Mouse (Mus musculus) limb, embryonic 10.5 days (tissue): ENCODE measurements around the gene Fgd6. TPM values are rescaled to one million over a fixed set of nuclear protein-coding genes. Genes with fewer than 3 reads are reported as not detected.

Source experiments
- DNase-seq: peaks from one replicate; pipeline ENCODE4 v3.0.0-alpha.2; 2017; ENCODE audit warnings: low spot score
- H3K27ac ChIP-seq: fragments of 300-500 bp; sonication (generic); 2 replicates; pipeline ENCODE4 v1.5.1; 2016; ENCODE audit warnings: mild to moderate bottlenecking
- H3K27me3 ChIP-seq: fragments of 300-500 bp; sonication (generic); 2 replicates; pipeline ENCODE4 v1.6.1; 2016; ENCODE audit warnings: low read depth, mild to moderate bottlenecking; ENCODE audit not compliant: poor library complexity, severe bottlenecking
- H3K36me3 ChIP-seq: fragments of 300-500 bp; sonication (generic); 2 replicates; pipeline ENCODE4 v1.6.1; 2016; ENCODE audit warnings: mild to moderate bottlenecking, moderate library complexity
- H3K4me1 ChIP-seq: fragments of 300-500 bp; sonication (generic); 2 replicates; pipeline ENCODE4 v1.6.1; 2016
- H3K4me3 ChIP-seq: fragments of 300-500 bp; sonication (generic); 2 replicates; pipeline ENCODE4 v1.5.1; 2016; ENCODE audit warnings: mild to moderate bottlenecking, moderate library complexity
- H3K9me3 ChIP-seq: fragments of 300-500 bp; sonication (generic); replicated peaks from 2 replicates; pipeline ENCODE4 v1.6.1; 2016; ENCODE audit warnings: mild to moderate bottlenecking
- WGBS: fragments of 180-500 bp; shearing (Covaris S2); methylation state at CpG from one replicate; pipeline ENCODE4 v1.1.7; 2016; 5-methylcytosine and 5-hydroxymethylcytosine counted together
- polyA plus RNA-seq: library from polyadenylated mRNA; unstranded; fragments of >200 nt; fragmentation: Nextera tagmentation; extraction: Ambion mirVana; gene quantifications from 2 replicates; pipeline ENCODE4 v1.2.1, GENCODE M21; 2016

The Fgd6 gene
- polyA plus RNA-seq, 1 experiment from 2014 or later = 4.5 TPM

- Histone ChIP-seq H3K27ac (no peak overlapping the region), H3K9me3 (no peaks in the 10 kb centered on the region), H3K4me1 (no peaks in the 10 kb centered on the region), H3K27me3 (no peaks in the 10 kb centered on the region), H3K36me3 (peaks cover 40% of the 10 kb centered on the region), H3K4me3 (no peak overlapping the region)
- no peak for DNase-seq
- WGBS = 90% methylated on average over 7 of the region's 7 CpGs
Observed at GRCm38 (mm10) chr10:94133674-94134073, 97.9 kb downstream of the Fgd6 start.

DNA sequence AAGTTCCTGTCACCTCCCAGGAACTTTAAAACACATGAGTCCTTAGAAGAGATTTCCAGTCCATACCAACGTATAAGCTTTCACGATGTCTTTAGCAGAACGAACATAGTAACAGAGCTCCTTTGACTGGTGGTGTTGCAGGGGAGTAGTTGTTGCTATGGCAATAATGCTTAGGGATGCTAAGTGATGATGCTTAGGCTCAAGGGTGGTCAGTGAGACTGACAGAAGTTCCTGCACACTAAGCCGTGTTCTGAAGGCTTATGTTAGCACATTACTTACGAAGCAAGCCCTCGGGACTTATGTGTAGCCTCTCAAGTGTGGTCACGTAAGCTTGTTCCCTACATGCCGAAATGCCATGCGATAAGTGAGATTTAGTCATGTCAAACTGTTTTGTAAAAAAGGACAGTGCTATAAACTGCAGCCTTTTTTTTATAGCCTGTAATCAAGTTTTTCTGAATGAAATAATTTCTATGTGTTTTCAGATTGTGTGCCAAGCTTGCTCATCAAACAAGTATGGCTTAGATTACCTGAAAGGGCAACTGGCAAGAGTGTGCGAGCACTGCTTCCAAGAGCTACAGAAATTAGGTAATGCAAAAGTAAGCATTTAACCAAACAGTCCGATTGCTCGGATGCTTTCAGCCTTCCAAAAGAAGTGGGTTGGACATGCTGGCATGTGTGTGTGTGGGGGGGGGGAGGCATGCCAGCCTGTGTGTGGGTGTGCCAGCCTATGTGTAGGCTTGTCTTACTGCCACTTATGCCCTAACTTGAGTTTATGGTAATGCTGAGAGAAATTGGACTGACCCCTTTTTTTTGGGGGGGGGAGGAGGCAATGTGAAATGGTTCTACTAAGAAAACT is 99.0 kb downstream of the Fgd6 start:
- Histone ChIP-seq H3K9me3 (no peaks in the 10 kb centered on the region), H3K36me3 (peaks cover 44% of the 10 kb centered on the region), H3K4me3 (no peak overlapping the region), H3K27me3 (no peaks in the 10 kb centered on the region), H3K27ac (no peak overlapping the region), H3K4me1 (no peaks in the 10 kb centered on the region)
- WGBS = 94% methylated on average over 12 of the region's 12 CpGs
- DNase-seq = no peak

DNA sequence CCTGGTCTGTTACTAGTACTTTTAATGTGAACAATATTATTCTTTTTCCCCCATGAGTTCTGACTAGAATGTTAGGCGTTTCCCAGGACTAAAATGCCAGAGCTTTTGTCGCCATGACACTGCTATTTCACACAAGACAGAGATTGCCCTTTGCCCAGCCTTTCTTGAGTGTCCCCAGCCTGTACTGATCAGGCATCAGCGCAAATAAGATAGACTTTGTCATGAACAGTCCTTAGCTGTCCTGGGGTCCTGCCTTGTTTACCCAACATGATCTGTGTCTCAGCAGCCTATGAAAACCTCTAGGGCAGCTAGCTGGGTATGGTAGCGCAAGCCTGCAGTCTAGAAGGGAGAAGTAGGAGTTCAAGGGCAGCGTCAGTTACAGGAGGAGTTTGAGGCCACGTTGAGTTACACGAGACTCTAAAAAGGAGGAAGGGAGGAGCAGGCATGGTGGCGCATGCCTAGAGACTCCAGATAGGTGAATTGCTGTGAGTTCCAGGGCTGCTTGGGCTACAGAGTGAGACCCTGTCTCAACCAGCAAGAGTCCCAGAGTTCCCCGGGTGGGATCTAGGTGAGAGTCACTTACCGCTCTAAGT is 103.2 kb downstream of the Fgd6 start:
- 94% methylated on average over 10 of the region's 10 CpGs for WGBS
- no peak overlapping the region for H3K27ac ChIP-seq
- no peaks in the 10 kb centered on the region for H3K9me3 ChIP-seq
- H3K36me3 ChIP-seq = peaks cover 52% of the 10 kb centered on the region
- no peaks in the 10 kb centered on the region for H3K4me1 ChIP-seq
- no peak overlapping the region for H3K4me3 ChIP-seq
- no peak for DNase-seq
- H3K27me3 ChIP-seq = no peaks in the 10 kb centered on the region

DNA sequence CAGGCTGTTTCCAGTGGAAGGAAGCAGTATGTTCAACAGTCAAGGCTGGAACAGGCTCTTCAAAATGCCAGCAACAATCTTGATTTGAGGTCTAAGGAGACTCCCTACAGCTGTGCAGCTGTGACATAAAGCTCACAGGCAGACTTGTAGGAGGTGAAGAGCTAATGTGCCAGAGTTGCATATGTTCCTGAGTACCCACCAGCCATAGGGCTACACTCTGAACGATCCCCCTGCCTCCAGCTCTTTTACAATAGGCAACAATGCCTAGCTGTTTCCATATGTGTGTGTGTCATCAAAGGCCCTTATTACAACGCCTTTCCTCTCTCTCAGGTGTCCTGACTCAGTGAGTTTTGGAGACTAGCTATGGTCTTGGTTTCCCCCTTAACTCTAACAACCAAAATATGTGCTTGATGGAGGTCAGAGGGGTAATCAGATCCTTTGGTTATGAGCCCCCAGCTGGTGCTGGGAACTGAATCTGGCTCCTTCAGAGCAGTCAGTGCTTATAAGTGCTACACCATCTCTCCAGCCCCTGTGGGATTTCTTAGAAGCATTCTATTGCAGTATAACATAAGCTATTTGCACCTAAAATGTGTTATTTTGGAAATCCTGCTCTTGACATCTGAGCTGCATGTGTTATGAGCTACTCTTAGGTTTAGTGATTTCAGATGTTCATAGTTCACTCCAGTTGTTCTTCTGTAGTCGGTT is 104.6 kb downstream of the Fgd6 start:
- H3K4me3 ChIP-seq = no peak overlapping the region
- no peak for DNase-seq
- H3K27ac ChIP-seq = no peak overlapping the region
- no peaks in the 10 kb centered on the region for H3K4me1 ChIP-seq
- H3K36me3 ChIP-seq = peaks cover 45% of the 10 kb centered on the region
- no peaks in the 10 kb centered on the region for H3K27me3 ChIP-seq
- 77% methylated on average over 3 of the region's 3 CpGs for WGBS
- H3K9me3 ChIP-seq = no peaks in the 10 kb centered on the region

DNA sequence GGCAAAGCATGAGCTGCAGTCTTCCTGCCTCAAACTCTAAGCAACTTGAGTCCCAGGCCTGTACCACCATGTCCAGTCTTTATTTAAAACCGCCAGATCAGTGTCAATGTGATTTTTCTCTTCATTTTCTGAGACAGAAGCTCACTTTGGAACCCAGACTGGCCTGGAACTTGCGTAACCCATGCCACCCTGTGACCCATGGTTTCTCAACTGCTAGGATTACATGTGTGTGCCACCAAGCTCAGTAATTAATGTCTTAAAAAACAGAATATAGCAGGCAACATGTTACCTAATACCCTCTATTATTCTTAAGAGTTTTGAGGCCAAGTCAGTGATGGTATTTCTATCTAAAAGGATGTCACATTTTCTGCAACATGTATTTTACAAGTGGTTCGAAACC is 106.6 kb downstream of the Fgd6 start:
- H3K27ac ChIP-seq = no peak overlapping the region
- peaks cover 38% of the 10 kb centered on the region for H3K36me3 ChIP-seq
- DNase-seq = no peak
- H3K9me3 ChIP-seq = no peaks in the 10 kb centered on the region
- H3K4me3 ChIP-seq = no peak overlapping the region
- H3K4me1 ChIP-seq = peaks cover 3% of the 10 kb centered on the region; the same call in 1 of the 2 replicates
- no peaks in the 10 kb centered on the region for H3K27me3 ChIP-seq
- WGBS = 92% methylated on average over 3 of the region's 3 CpGs

GRCm38 (mm10) chr10:94144581-94144980 is 108.8 kb downstream of the Fgd6 start:
- H3K36me3 ChIP-seq = peaks cover 19% of the 10 kb centered on the region
- no peak overlapping the region for H3K4me3 ChIP-seq
- H3K4me1 ChIP-seq = peaks cover 21% of the 10 kb centered on the region
- 88% methylated on average over 5 of the region's 5 CpGs for WGBS
- no peaks in the 10 kb centered on the region for H3K27me3 ChIP-seq
- no peak overlapping the region for H3K27ac ChIP-seq
- no peaks in the 10 kb centered on the region for H3K9me3 ChIP-seq
- DNase-seq = no peak

GRCm38 (mm10) chr10:94147391-94147755 is 111.6 kb downstream of the Fgd6 start:
- no peak for DNase-seq
- Histone ChIP-seq H3K27me3 (no peaks in the 10 kb centered on the region), H3K36me3 (no peaks in the 10 kb centered on the region), H3K4me3 (peak overlapping the region; percentile 98), H3K4me1 (peaks cover 22% of the 10 kb centered on the region), H3K9me3 (no peaks in the 10 kb centered on the region), H3K27ac (peak overlapping the region; percentile 96)
- WGBS = 15% methylated on average over 8 of the region's 8 CpGs

DNA sequence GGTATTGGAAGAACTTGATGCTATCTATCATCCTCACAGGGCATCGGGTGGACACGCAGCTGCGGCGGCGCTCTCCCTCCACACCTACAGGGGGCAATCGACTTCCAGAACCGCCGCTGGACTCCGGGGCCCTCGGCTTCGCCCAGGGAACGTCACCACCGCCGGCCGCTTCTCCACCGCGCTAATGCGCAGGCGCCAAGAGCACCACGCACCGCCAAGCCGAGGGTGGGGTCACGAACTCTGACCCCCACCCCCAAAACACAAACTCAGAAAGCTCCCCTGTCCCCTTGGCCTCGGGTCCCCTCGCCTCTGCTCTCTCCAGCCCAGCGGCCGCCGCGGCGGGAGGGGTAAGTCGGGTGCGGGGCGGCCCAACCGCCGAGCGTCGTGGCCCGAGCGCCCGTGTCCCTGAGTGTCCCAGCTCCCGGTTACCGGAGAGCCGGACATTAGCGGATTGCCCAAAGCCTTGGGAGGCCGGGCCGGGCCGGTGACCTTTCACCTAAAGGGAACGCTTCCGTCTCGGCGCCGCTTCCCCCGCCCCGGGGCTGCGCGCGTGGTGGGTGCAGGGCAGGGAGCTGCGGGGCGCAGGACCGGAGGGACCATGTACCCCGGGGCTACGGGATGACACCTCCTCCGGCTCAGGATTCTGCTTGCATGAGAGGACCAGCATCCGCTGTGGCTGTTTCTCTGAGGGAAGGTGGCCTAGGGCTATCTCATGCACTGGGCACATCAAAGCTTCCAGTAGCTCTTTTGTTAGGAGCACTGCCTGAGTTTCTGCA is 112.1 kb downstream of the Fgd6 start, which contains the start of gene Nr2c1:
Nr2c1 (plus strand) TSS at position 268 of the 776 bp plus-strand sequence.
- WGBS = under 1% methylated on average over 64 of the region's 64 CpGs
- H3K4me3 ChIP-seq = peak within 1 kb of the TSS; percentile 98
- peak within 1 kb of the TSS; percentile 96 for H3K27ac ChIP-seq
- DNase-seq = peak; percentile 93
- peaks cover 3% of the 10 kb centered on the region for H3K36me3 ChIP-seq
- H3K27me3 ChIP-seq = no peaks in the 10 kb centered on the region
- peaks cover 22% of the 10 kb centered on the region for H3K4me1 ChIP-seq
- H3K9me3 ChIP-seq = no peaks in the 10 kb centered on the region

- WGBS = 85% methylated on average over 4 of the region's 4 CpGs
- H3K4me3 ChIP-seq = no peak overlapping the region
- no peaks in the 10 kb centered on the region for H3K27me3 ChIP-seq
- no peak for DNase-seq
- no peaks in the 10 kb centered on the region for H3K9me3 ChIP-seq
- H3K4me1 ChIP-seq = peaks cover 22% of the 10 kb centered on the region
- peaks cover 26% of the 10 kb centered on the region for H3K36me3 ChIP-seq
- H3K27ac ChIP-seq = no peak overlapping the region
Observed at GRCm38 (mm10) chr10:94151488-94151887, 115.7 kb downstream of the Fgd6 start.

- H3K36me3 ChIP-seq = peaks cover 46% of the 10 kb centered on the region
- H3K27ac ChIP-seq = no peak overlapping the region
- DNase-seq = no peak
Observed at GRCm38 (mm10) chr10:94153841-94154240, 118.0 kb downstream of the Fgd6 start.

GRCm38 (mm10) chr10:94158962-94159361 is 123.2 kb downstream of the Fgd6 start:
- H3K9me3 ChIP-seq = no peaks in the 10 kb centered on the region
- H3K4me3 ChIP-seq = no peak overlapping the region
- DNase-seq = no peak
- WGBS = 95% methylated on average over 6 of the region's 6 CpGs
- H3K27ac ChIP-seq = no peak overlapping the region
- H3K4me1 ChIP-seq = no peaks in the 10 kb centered on the region
- H3K36me3 ChIP-seq = peaks cover 83% of the 10 kb centered on the region
- H3K27me3 ChIP-seq = no peaks in the 10 kb centered on the region

More at GRCm38 (mm10) chr10:94153841-94154240, 118.0 kb downstream of the Fgd6 start:
- no peaks in the 10 kb centered on the region for H3K9me3 ChIP-seq
- H3K4me3 ChIP-seq = no peak overlapping the region
- H3K4me1 ChIP-seq = peaks cover 9% of the 10 kb centered on the region
- no peaks in the 10 kb centered on the region for H3K27me3 ChIP-seq

DNA sequence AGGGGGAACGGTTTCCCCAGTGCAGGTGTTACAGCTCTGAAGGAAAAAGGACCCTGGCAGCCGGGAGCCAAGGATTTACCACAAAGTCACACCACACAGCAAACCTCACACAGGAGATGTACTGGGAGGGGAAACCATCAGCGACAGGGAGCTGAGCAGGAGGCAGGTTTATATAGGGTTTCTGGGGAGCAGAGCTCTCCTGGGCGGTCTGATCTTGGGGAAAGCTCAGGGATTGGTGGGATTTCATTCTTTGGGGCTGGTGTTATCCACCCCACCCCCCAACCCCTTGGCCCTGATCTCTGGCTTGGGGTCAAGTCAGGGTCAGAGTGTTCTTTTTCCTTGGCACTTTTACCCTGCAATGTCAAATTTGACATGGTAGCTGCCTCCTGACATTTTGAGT is 123.6 kb downstream of the Fgd6 start:
- H3K27ac ChIP-seq = no peak overlapping the region
- no peaks in the 10 kb centered on the region for H3K4me1 ChIP-seq
- 95% methylated on average over 4 of the region's 4 CpGs for WGBS
- no peaks in the 10 kb centered on the region for H3K27me3 ChIP-seq
- H3K4me3 ChIP-seq = no peak overlapping the region
- no peaks in the 10 kb centered on the region for H3K9me3 ChIP-seq
- DNase-seq = no peak
- H3K36me3 ChIP-seq = peaks cover 88% of the 10 kb centered on the region
